Mouse (Mus musculus) ES-E14 (cell line): ENCODE results near the gene Polr2c.

Experiments
- CHD2 ChIP-seq: IDR thresholded peaks from 2 replicates; pipeline ENCODE4 v1.6.1; 2014; ENCODE audit warnings: mild to moderate bottlenecking, low read depth, low read length, inconsistent platforms
- MAFK ChIP-seq: IDR thresholded peaks from 2 replicates; pipeline ENCODE4 v1.6.1; 2014; ENCODE audit warnings: mild to moderate bottlenecking, low read depth, low read length, inconsistent platforms; ENCODE audit not compliant: insufficient read depth
- ZC3H11A ChIP-seq: IDR thresholded peaks from 2 replicates; pipeline ENCODE4 v1.6.1; 2012; ENCODE audit warnings: low read depth, mild to moderate bottlenecking, inconsistent platforms, low read length, borderline replicate concordance
- ZNF384 ChIP-seq: IDR thresholded peaks from 2 replicates; pipeline ENCODE4 v1.6.1; 2012; ENCODE audit warnings: low read depth, low read length, inconsistent platforms

GRCm38 (mm10) chr8:94907591-94908300 lies 50.5 kb downstream of the Polr2c start:
- no peak for TF ChIP-seq CHD2
- no peak for TF ChIP-seq ZC3H11A
- TF ChIP-seq MAFK: no peak
- TF ChIP-seq ZNF384: no peak
